Mouse (Mus musculus) spleen, adult 18-20 months (tissue): ENCODE measurements around the gene Apoc1.

Source experiments
- DNase-seq, 2 experiments: peaks; one replicate each; pipeline ENCODE4 v3.0.0; 2022; ENCODE audit warnings: mixed read lengths in 2 of 2

Gene Apoc1

DNA sequence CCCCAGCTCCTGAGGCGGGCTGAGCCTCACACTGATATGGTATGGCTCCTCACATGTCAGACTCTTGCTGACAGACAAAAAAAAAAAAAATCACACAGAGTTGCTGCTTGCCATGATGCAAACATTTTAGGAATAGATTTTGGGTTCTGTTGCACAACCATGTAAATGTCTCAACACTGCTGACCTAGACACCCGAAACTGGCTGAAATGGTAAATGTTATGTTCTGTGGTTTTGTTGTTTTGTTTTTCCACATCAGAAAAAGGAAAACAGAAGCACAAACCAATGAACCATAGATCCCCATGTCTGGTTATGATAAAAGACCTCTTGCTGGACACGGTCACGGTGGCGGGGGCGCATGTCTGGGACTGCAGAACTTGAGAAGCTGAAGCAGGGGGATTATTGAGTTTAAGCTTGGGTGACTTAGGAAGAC lies 8.7 kb downstream of the Apoc1 start:
- DNase-seq: peak; percentile 50 to 54

DNA sequence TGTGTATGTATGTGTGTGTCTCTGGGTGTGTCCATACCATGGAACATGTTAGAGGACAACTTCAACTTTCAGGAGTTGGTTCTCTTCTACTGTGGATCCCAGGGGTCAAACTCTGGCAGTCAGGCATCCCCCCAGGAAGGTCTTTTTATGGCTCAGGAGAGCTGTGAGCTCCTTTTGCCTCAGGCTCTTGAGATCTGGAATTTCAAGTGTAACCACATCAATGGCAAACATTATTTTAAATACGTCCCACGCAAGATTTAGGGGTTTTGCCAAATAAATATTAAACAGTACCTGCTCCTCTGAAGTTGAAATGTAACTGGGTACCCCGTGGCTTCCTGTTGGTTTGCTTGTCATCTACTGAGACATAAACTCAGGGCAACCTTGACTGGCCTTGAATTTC lies 9.5 kb downstream of the Apoc1 start:
- no peak for DNase-seq

DNA sequence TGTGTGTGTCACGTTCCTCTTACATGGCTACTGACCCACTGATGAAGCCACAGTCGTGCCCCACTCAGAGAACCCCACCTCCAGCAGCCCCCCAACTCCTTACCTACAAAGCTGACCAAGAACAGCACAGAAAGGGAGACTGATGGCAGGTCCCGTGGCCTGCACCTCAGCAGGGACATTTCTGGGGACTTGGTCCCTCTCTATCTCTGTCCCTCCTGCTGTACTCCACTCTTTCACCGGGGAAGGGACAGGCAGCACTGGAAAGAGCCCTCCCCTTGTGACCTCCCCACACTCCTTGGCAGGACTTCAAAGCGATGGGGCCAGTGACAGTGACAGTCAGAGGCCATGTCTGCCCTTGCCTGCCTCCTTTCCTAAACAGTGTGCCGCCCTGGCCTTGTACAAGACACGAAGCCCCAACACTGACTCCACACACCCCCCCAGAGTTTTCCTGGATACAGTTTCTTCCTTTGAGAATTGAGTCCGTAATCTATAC lies 11.2 kb downstream of the Apoc1 start, which contains the start of the genes Gm44805 and Apoc4:
Gene Gm44805 (minus strand): TSS at position 222 of the 493 bp plus-strand sequence.
Gene Apoc4 (minus strand): TSS at position 278 of the 493 bp plus-strand sequence.
- no peak for DNase-seq

DNA sequence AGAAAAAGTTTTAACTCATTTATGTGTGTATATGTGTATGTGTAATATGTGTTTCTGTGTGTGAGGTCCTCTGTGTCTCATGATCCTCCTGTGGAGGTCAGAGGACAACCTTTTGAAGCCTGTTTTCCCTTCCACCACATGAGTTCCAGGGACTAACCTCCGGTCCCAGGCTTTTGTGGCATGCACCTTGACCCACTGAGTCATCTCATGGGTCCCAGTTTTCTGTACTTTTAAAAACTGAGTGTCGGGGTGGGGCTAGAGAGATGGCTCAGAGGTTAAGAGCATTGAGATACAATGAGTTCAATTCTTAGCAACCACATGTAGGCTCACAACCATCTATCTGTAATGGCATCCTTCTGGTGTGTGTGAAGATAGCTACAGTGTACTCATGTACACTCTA lies 11.8 kb downstream of the Apoc1 start:
- DNase-seq: no peak

DNA sequence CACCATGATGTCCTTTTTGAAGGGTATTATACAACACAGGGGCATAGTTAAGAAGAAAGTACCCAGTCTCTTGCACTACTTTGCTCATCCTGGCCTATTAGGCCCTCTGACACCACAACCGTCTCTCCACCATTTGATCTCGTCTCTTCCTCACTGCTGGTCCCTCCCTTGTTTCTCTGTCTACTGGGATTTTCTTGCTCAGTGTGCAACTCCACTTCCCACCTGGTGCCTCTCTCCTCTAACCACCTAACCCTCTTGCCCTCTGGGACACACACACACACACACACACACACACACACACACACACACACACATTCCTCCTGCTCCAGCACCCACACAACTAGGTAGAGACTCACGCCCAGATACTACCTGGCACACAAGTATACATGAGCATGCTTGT lies 13.6 kb downstream of the Apoc1 start:
- DNase-seq: no peak

DNA sequence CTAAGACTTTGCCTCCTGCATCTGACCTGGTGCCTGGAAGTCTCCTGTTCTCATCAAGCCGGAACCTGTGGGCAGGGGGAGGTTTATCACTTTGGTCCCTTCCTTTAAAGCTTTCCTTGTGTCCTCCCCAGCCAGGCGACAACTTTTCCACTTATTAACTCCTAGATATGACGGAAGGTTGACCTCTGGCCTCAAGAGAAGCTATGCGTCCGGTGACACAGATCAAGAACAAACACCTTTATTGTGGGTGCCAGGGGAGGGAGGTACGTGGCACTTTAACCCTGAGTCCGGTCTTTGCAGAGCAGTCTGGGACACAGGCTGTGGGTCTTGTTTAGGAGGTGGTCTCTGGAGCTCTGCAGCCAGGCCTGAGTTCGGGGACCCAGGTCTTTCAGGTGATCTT lies 14.6 kb downstream of the Apoc1 start, which contains the start of gene Apoc2:
Gene Apoc2 (minus strand): TSS at position 70 of the 400 bp plus-strand sequence.
- no peak for DNase-seq

DNA sequence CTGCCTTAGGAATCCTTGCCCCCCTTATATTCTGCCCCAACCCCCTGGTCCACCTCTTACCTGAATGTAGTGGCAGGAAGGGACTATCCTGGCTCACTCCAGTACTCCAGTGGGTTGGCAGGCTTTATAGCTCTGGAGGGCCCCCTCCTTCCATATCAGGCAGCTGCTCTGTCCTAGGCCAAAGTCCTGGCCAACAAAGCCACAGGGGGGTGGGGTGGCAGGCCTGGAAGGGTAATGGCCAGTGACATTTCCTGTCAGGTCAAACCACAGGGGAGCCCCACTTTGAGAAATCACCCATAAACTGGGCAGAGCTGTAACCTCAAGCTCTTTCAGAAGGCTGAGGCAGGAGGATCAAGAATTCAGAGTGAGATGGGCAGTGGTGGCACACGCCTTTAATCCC lies 15.8 kb downstream of the Apoc1 start:
- no peak for DNase-seq

DNA sequence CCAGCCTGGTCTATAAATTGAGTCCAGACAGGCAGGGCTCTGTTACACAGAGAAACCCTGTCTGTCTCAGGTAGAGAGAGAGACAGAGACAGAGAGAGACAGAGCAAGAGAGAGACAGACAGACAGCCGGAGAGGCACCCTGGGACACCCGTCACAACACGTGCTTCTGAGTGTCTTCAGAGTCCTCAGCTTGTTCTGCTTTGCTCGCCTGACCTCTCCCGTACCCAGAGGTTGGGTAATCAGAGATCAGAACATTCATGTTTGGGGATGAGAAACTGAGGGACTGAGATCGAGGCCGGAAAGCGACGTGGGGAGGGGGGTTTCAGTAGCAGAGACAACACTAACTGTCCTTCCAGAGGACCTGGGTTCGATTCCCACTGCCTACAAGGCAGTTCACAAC lies 16.6 kb downstream of the Apoc1 start:
- DNase-seq: no peak

DNA sequence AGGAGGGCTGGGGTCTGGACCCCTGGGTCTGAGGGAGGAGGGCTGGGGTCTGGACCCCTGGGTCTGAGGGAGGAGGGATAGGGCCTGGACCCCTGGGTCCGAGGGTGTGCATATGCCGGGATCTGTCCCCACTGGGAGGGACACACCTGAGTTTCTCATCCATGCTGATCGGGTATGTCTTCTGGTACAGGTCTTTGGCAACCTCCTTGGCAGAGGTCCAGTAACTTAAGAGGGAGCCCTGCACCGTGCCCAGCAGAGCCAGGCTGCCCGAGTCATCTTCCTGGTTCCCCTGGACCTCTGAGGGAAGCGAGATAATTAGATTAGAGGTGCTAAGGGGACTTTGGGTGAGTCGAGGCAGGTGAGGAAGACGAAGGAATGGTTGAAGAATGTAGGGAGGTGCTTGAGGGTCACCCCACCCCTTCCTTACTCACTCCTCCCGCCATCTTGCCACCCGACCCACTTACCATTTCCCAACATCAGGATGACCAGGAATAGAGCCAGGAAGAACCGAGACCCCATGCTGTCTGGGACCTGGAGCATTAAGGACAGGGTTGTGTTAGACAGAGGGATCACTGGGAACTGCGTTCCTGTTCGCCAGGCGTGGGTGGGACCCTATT lies 19.3 kb downstream of the Apoc1 start:
- DNase-seq: no peak

DNA sequence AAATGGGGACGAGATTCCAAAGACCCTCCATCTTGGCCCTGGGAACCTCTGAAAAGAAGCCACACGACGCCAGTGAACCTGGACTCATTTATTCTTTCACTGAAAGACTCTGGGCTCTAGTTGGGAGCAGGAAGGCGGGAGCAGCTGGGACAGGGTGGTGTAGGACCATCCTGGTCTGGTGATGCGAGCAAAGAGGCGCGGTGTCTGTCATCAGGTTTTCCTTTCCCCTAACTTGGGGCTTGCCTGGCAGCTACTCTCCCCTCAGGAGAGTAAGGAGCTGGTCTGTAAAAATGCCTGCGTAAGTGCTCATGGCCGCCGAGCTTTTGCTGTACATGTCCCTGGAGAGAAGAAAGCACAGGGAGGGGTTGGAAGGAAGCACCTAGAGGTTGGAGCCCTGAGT lies 20.9 kb downstream of the Apoc1 start:
- DNase-seq: no peak

DNA sequence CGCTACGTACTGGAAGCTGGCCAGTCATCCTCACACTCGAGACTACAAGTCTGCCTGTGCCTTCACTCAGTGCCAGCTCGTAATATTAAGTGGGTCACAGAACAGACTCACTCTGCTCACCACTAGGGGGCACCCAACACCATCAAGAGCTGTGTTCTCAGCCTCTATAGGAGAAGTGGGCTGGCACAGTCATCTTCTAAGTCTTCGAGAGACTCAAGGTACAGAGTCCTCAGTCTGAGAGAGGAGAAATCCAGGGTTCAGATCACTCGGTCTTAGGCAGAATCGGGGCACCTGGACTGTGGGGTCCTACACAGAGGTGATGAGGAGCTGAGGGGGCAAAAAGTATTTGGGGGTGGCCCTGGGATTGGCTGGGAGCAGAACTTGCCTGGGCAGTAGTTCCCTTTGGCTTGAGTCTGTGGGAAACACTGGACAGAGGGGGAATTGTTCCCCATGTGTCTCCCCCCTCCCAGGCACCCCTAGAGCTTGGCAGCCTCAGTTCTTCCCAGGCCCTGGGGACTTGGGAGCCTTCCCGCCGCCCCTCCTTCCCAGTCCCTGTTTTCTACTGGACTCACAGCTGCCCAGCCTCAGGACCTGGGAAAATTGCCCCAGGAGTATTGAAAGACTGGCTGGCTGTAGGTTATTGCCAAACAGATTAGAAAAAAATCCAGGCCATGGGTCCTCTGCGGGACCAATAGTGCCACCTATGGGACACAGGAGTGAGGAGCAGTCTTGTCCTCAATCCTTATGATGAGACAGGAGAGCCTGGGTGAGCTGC lies 23.3 kb downstream of the Apoc1 start:
- DNase-seq: peak; percentile 76 to 87

DNA sequence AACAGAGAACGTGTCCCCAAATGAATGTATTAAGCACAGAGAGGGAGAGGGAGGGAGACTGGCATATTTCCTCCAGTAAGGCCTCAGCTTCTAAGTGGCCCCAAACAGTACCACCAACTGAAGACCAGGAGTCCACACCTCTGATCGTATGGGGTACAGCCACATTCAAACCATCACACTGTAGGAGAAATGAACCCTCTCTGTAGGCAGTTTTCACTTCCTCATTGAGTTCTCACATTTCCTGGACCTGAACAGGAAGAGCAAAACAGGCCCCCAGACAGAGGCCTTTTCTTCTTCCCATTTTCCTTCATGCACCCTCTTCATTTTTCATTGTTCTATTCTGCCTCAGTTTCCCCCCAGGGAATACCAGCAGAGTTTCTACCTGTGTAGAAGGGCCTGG lies 25.0 kb downstream of the Apoc1 start:
- no peak for DNase-seq

DNA sequence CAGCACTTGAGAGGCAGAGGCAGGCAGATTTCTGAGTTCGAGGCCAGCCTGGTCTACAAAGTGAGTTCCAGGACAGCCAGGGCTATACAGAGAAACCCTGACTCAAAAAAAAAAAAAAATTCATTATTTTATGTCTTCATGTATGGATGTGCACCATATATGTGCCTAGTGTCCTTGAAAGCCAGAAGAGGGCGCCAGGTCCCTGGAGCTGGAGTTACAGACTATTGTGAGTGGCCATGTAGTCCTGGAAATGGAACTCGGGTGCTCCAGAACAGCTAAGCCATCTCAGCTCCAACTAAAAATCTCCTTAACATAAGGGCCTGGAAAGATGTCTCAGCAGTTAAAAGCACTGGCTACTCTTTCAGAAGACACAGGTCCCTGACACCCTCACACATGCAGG lies 25.7 kb downstream of the Apoc1 start:
- DNase-seq: no peak

DNA sequence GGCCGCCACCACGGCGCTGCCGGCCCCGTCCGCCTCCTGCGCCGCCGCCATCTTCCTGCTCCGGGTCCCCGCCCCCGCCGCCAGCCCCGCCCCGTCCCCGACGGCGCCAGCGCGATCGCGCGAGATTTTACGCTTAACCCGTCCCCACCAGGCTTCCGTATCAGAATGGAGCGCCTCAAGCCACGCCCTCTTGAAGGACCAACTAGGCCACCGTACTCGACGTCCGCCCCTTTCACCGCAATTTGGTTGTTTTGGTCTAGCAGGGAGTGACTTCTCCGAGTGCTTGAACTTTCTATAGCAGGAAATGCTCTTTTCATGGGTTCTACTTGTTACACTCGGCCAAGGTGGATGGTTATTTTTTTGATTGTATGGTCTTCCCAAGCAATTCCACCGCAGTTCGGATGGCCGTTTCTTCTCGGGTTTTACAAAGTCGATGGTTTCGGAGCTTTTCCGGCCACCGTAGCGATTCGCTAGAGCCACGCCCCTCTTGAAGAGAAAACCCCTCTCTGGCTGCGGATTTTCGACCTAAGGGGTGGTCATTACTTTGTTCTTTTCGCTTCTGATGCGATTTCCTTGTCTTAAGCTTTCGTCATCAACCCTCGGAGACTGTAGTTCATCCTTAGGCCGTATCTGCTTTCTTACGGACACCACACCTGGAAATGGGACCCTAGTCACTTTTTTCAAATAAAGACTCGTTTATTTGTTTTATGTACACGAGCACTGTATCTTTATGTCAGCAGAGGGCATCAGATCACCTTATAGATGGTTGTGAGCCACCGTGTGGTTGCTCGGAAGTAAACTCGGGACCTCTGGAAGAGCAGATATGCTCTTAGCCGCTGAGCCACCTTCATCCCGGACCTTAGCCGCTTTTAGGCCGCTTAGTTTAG lies 27.3 kb downstream of the Apoc1 start, which contains the start of gene Clptm1:
Gene Clptm1 (minus strand): TSS at position 79 of the 887 bp plus-strand sequence.
- peak; percentile 94 for DNase-seq

DNA sequence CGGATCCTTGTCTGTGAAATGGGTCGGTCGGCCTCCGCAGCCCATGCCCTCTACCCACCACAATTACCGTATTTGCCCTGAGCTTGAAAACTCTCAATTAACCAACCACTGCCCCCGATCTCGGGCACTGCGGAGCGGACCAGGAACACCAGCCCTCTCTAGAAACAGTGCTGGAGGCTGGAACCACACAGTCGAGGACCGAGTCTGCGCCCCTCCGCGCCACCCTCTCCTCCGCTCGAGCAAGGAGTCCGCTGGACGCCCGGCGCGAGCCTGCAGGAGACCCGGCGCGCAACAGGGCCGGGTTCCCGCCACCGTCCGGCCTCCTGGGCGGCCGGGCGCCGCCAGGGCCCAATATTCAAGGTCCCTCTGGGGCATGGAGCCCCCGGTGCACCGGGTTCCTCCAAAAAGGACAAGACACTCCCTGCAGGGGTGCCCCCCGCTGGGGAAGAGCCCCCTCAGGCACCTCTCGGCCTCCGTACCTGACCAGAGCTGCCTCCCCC lies 28.0 kb downstream of the Apoc1 start:
- no peak for DNase-seq

DNA sequence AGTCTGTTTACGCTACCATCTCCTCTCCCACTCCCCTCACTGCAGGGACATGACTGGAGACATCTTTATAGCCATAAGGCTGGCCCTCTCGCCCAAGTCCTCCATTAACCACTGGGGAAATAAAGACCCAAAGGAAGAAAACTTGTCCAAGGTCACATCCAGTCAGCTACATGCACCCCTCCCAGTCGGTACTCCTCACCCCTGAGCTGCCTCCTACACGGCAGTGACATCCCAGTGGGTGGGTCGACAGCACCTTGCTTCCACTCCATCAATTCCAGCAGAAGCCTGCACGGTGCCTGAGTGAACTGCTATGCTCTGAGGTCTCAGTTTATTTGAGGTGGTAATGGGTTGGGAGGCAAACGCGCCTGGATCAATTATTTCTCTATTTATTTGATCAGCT lies 28.5 kb downstream of the Apoc1 start:
- no peak for DNase-seq

DNA sequence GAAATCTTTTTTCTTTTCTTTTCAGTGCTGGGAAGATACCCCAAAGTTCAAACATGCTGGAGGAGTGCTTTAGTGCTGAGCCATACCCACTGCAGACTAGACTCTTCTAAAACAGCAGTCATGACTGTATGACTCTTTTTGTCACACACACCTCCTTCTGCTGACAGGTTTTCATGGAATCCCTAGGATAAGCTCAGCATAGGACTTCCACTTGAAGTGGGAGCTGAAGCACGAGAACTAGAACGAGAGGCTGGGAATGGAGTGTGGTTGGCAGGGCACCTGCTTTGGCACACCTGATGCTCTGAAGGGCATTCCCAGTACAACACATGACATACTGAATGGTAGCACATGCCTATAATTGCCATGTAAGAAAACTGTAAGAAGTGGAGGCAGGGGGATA lies 39.8 kb downstream of the Apoc1 start:
- no peak for DNase-seq

DNA sequence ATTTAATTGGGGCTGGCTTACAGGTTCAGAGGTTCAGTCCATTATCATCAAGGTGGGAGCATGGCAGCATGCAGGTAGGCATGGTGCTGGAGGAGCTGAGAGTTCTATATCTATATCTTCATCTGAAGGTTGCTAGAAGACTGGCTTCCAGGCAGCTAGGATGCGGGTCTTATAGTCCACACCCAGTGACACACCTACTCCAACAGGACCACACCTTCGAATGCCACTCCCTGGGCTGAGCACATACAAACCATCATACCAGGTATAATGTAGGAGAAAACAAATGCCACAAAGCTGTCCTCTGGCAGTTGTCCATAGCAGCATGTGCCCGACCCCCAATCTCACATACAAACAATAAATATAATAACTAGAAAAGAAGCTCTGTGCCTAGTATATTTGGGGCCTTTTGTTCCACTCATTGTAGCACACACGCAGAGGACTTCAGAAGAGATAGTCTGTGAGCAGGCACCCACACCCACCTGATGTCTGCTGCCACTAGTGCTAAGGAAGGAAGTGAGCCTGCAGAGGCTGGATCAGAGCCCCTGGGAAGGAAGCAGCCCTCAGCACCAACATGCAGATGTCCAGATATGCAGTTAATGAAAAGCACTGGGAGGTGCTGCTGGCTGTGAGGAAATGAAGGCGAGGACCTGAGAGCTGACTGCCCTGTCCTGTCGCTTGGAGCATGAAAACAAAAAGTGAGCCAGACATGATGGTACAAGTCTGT lies 41.2 kb downstream of the Apoc1 start:
- no peak for DNase-seq

DNA sequence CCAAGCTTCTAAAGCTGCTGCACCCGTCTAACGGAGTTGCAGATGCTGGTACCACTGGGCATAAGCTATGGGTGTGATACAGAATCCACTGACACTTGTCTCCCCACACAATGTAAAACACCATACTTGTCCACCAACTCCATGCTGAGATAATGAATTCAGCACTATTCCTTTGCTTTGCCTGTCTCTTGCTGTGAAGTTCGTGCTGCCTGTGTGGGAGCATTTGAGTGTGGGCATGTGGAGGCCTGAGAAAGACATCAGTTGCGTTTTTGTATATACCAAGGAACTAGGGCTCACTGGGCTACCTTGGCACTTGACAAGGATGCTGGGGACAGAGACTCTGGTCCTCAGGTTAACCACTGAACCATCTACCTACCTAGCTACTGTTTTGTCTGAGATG lies 51.2 kb downstream of the Apoc1 start:
- DNase-seq: no peak
